10 mouse cellular contexts compared by ENCODE assay signal in genomic region chr9:88480120-88480519, GRCm38 (mm10). TPM values are rescaled to one million over a fixed set of nuclear protein-coding genes. Genes with fewer than 3 reads are reported as not detected.
DNase-seq lines count a peak whose midpoint lies in the region; ATAC-seq and TF ChIP-seq lines count a peak whose summit lies in the region.
"Had no signal": no experiment of that assay in that cellular context is flagged by ENCODE, and none has a peak within 500 bp of the region (broad histone marks: within the 10 kb centered on the region; RNA-seq: fewer than 3 reads in every experiment).

No protein-coding gene starts in this region.

- WGBS in embryonic facial prominence, embryonic 12.5 days: 7% methylated on average over 1 of the region's 1 CpGs
- WGBS in intestine, embryonic 16.5 days: 0% methylated on average over 1 of the region's 1 CpGs
- WGBS in neural tube, embryonic 13.5 days: 17% methylated on average over 1 of the region's 1 CpGs

- H3K4me1 ChIP-seq in embryonic facial prominence, embryonic 12.5 days: peaks cover 5% of the 10 kb centered on the region
- peaks cover 10% of the 10 kb centered on the region; the same call in 1 of the 2 replicates for H3K4me1 ChIP-seq in intestine, embryonic 16.5 days (ENCODE audit: control insufficient read depth, insufficient read depth, low read length)
- peaks cover 37% of the 10 kb centered on the region for H3K4me1 ChIP-seq in neural tube, embryonic 13.5 days (replicated peaks)

- intact Hi-C loops in left cerebral cortex, adult 2 months (cut with DNase I): no loop called here
- intact Hi-C loops in left cerebral cortex, postnatal 4 days (cut with DNase I): loop anchor here (5.0 kb wide), 2 partner anchors 38 to 42 kb away; no protein-coding TSS in a partner anchor

- H3K4me2 ChIP-seq in embryonic facial prominence, embryonic 12.5 days (replicated peaks): peak overlapping the region; percentile 78
- peak overlapping the region; percentile 68 for H3K4me2 ChIP-seq in intestine, embryonic 16.5 days (ENCODE audit: low read depth, low read length)
- H3K4me2 ChIP-seq in neural tube, embryonic 13.5 days: peak overlapping the region; percentile 89

- no peaks in the 10 kb centered on the region for H3K9me3 ChIP-seq in embryonic facial prominence, embryonic 12.5 days
- H3K9me3 ChIP-seq in intestine, embryonic 16.5 days (ENCODE audit: control insufficient read depth, low read length): no peaks in the 10 kb centered on the region
- no peaks in the 10 kb centered on the region for H3K9me3 ChIP-seq in neural tube, embryonic 13.5 days

- H3K27ac ChIP-seq in left cerebral cortex, adult 2 months: no peak overlapping the region
- H3K27ac ChIP-seq in embryonic facial prominence, embryonic 12.5 days: no peak overlapping the region
- H3K27ac ChIP-seq in intestine, embryonic 16.5 days (ENCODE audit: low read length): no peak overlapping the region
- H3K27ac ChIP-seq in neural tube, embryonic 13.5 days (replicated peaks): no peak overlapping the region

- peak overlapping the region; percentile 47 for H3K9ac ChIP-seq in embryonic facial prominence, embryonic 12.5 days
- H3K9ac ChIP-seq in intestine, embryonic 16.5 days (ENCODE audit: low read depth, low read length): peak overlapping the region; percentile 91; the same call in 1 of the 2 replicates
- H3K9ac ChIP-seq in neural tube, embryonic 13.5 days: peak overlapping the region; percentile 99

- DNase-seq in left cerebral cortex, adult 2 months (ENCODE audit: extremely low spot score in 1 of 2, low spot score in 2 of 2): no peak
- no peak for DNase-seq in left cerebral cortex, postnatal 4 days
- DNase-seq in thymus, postnatal 4 days: no peak
- no peak for DNase-seq in cerebellum, postnatal 14 days
- DNase-seq in kidney, adult 8-10 months: no peak
- DNase-seq: adrenal gland, adult 2 months; kidney, postnatal 10 days had no signal

- peak overlapping the region; percentile 88; the same call in 1 of the 2 replicates for H3K4me3 ChIP-seq in left cerebral cortex, adult 2 months
- H3K4me3 ChIP-seq in embryonic facial prominence, embryonic 12.5 days: peak overlapping the region; percentile 100
- peak overlapping the region; percentile 95 for H3K4me3 ChIP-seq in intestine, embryonic 16.5 days (ENCODE audit: low read length)
- peak overlapping the region; percentile 94 for H3K4me3 ChIP-seq in neural tube, embryonic 13.5 days

- ATAC-seq in embryonic facial prominence, embryonic 12.5 days (ENCODE audit: insufficient number of reproducible peaks, insufficient read depth, low FRiP score, low TSS enrichment): no peak
- ATAC-seq in intestine, embryonic 16.5 days: no peak
- ATAC-seq in neural tube, embryonic 13.5 days (ENCODE audit: low read depth): no peak

- peaks cover 16% of the 10 kb centered on the region for H3K36me3 ChIP-seq in embryonic facial prominence, embryonic 12.5 days
- H3K36me3 ChIP-seq in intestine, embryonic 16.5 days (ENCODE audit: control insufficient read depth, insufficient read depth, low read length): no peaks in the 10 kb centered on the region
- H3K36me3 ChIP-seq in neural tube, embryonic 13.5 days: peaks cover 23% of the 10 kb centered on the region

- H3K27me3 ChIP-seq in embryonic facial prominence, embryonic 12.5 days: no peaks in the 10 kb centered on the region
- H3K27me3 ChIP-seq in intestine, embryonic 16.5 days (replicated peaks; ENCODE audit: control insufficient read depth, insufficient read depth, low read length): no peaks in the 10 kb centered on the region
- H3K27me3 ChIP-seq in neural tube, embryonic 13.5 days: no peaks in the 10 kb centered on the region

- TF ChIP-seq CTCF in left cerebral cortex, adult 2 months (IDR thresholded peaks at IDR 0.05): no peak

RNA-seq across cellular contexts. Expression of gene Syncrip, which starts 2.3 kb away (rescaled TPM):
- 10 to 100 TPM; 68.7 to 71.3 TPM for total RNA-seq in left cerebral cortex, adult 2 months (2021)
- 100 to 1,000 TPM; 135 to 153 TPM for total RNA-seq in left cerebral cortex, postnatal 4 days (2021)
- polyA plus RNA-seq in embryonic facial prominence, embryonic 12.5 days (2016; fragmentation: Nextera tagmentation; extraction: Ambion mirVana): 122 and 127 TPM in 2 replicates
- 60.2 and 72.3 TPM in 2 replicates for polyA plus RNA-seq in intestine, embryonic 16.5 days (2015; fragmentation: Nextera tagmentation; extraction: Ambion mirVana)
- 76.1 and 85.3 TPM in 2 replicates for polyA plus RNA-seq in neural tube, embryonic 13.5 days (2015; fragmentation: Nextera tagmentation; extraction: Ambion mirVana)

RNA-seq across cellular contexts. Expression of gene Gm20537, which starts 23.7 kb away (rescaled TPM):
- under 1 TPM in 1 of 2 experiments, not detected in 1; 0.84 TPM for total RNA-seq in left cerebral cortex, adult 2 months (2021)
- 1 to 10 TPM; 2.0 to 2.3 TPM for total RNA-seq in left cerebral cortex, postnatal 4 days (2021)
- 0.67 and 1.0 TPM in 2 replicates for polyA plus RNA-seq in embryonic facial prominence, embryonic 12.5 days (2016; fragmentation: Nextera tagmentation; extraction: Ambion mirVana)
- polyA plus RNA-seq in intestine, embryonic 16.5 days (2015; fragmentation: Nextera tagmentation; extraction: Ambion mirVana): 0.43 TPM in 1 of 2 replicates, not detected in the other
- polyA plus RNA-seq in neural tube, embryonic 13.5 days (2015; fragmentation: Nextera tagmentation; extraction: Ambion mirVana): 1.5 TPM in 1 of 2 replicates, not detected in the other
- polyA plus RNA-seq: adrenal gland, adult 2 months had no signal

RNA-seq across cellular contexts. Expression of gene Snx14, which starts 41.4 kb away (rescaled TPM):
- total RNA-seq in left cerebral cortex, adult 2 months (2021): 10 to 100 TPM; 51.7 to 59.9 TPM
- total RNA-seq in left cerebral cortex, postnatal 4 days (2021): 10 to 100 TPM; 44.2 to 44.3 TPM
- polyA plus RNA-seq in embryonic facial prominence, embryonic 12.5 days (2016; fragmentation: Nextera tagmentation; extraction: Ambion mirVana): 20.2 and 24.3 TPM in 2 replicates
- polyA plus RNA-seq in intestine, embryonic 16.5 days (2015; fragmentation: Nextera tagmentation; extraction: Ambion mirVana): 35.4 and 37.4 TPM in 2 replicates
- 26.6 and 28.1 TPM in 2 replicates for polyA plus RNA-seq in neural tube, embryonic 13.5 days (2015; fragmentation: Nextera tagmentation; extraction: Ambion mirVana)

Comparison
In these comparisons a context has a peak if more than half of its experiments do, and no peak if none do; other contexts are left out.
1. H3K9ac ChIP-seq: peak in every context shown above with its lines; median percentile 99 in neural tube, embryonic 13.5 days; 91 in intestine, embryonic 16.5 days; 47 in embryonic facial prominence, embryonic 12.5 days.